Mouse (Mus musculus) left cerebral cortex, adult 9 months (tissue): ENCODE results near the gene Adgrl3.

ENCODE experiments used
- DNase-seq, 2 experiments: peaks; one replicate each; pipeline ENCODE4 v3.0.0; 2022; ENCODE audit warnings: low spot score in 2 of 2

The Adgrl3 gene

DNA sequence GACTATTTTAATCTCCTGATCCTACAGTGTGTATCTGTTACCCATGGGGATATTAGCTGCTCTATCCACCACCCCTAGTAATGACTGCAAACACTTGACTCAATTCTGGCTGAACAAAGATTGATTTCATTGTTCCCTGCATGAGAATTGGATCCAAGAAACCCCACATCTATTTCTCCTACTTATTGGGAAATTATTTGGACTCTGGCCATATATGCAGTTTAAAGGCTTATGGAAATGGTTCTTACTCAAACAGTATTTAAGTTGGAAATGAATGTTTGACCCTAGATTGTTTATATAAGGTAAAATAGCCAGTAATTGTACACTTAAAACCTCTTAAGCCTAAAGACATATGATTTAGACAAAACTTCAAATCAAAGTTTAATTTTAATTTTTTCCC is 207.3 kb downstream of the Adgrl3 start:
- no peak for DNase-seq

- DNase-seq = no peak
These were observed 228.8 kb downstream of the Adgrl3 start for GRCm38 (mm10) chr5:81248724-81249123.

GRCm38 (mm10) chr5:81256091-81256490 is 236.2 kb downstream of the Adgrl3 start:
- DNase-seq = peak in 1 of 2 experiments; percentile 33

- DNase-seq = no peak
These were observed 249.8 kb downstream of the Adgrl3 start for GRCm38 (mm10) chr5:81269689-81270088.

GRCm38 (mm10) chr5:81275346-81276047 is 255.6 kb downstream of the Adgrl3 start:
- no peak for DNase-seq

DNA sequence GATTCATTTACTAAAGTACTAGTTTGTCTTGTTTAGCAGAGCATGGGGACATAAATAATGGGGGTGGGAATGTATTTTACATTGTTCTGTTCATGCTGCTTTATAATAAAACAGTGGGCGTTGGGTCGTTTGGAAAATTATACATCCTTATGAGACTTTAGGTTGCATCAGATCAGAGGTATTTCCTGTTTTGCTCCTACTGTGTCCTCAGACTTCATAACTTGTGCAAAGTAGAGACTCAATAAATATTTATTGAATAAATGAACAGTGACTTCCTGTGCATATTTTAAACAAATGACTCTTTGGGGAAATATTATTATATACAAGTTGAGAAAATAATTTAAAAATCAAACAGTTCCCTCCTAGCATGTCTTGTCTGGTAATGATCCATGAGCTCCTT is 259.3 kb downstream of the Adgrl3 start:
- no peak for DNase-seq

DNA sequence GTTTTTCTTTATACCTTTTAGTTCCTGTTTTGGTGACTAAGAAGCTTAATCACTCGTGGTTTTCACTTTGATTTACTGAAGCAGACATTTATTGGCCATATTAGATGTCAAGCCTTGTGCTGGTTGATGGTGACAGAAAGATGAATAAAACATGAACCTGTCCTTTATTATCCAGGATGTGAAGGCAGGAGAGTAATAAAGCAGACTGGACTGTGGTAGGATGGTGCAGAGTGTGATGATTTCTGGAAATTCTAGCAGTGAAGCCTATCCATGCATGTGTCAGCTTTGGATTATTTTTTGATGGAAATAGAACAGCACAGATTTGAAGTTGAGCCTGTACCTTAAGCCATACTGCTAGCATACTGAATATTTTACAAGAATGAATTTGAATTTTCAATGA is 265.7 kb downstream of the Adgrl3 start:
- DNase-seq = no peak

DNA sequence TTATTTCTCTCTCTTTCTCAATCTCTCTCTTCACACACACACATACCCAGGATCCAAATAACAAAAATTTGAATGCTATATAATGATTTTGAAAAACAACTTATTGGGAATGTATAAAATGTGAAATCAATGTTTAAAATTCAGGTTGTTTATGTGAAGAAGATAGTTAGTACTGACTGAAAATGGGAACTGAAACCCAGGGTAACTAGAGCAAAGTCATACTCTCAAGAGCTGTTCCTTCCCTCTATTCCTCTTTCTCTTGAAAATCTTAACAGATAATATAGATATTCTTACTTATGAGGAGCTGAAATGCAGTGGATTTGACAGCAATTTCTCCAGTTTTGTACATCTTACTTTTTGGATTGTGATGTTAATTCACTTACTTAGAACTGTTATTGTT is 281.9 kb downstream of the Adgrl3 start:
- DNase-seq = no peak

DNA sequence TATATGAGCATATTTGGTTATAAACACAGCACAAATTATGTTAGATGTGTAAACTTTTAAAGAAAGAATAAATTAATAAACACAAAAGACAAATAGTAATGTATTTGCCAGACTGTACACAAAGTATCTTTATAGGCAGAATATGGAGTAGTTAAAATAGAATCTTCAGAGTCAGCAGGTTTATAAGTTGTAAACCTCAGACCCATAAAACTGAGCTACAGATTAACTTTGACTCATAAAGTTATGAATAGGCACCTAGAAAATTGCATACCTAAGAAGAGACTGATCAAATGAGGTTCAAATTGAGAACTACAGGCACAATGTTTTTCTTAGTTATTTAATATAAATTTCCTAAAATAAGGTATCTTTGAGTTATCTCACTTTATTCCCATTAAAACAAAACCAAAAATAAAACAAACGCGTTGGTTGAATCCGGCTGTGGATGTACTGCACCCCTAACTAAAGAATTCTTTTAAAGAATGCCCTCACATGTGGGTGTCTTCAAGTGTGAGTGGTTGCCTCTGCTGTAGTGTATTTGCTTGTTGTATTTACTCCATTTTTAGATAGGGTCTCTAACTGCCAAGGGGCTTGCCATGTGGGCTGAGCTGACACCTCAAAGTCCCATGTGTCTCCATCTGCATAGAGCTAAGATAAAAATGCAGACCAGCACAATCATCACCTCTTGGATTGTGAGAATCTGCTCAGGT is 297.6 kb downstream of the Adgrl3 start:
- DNase-seq = no peak

DNA sequence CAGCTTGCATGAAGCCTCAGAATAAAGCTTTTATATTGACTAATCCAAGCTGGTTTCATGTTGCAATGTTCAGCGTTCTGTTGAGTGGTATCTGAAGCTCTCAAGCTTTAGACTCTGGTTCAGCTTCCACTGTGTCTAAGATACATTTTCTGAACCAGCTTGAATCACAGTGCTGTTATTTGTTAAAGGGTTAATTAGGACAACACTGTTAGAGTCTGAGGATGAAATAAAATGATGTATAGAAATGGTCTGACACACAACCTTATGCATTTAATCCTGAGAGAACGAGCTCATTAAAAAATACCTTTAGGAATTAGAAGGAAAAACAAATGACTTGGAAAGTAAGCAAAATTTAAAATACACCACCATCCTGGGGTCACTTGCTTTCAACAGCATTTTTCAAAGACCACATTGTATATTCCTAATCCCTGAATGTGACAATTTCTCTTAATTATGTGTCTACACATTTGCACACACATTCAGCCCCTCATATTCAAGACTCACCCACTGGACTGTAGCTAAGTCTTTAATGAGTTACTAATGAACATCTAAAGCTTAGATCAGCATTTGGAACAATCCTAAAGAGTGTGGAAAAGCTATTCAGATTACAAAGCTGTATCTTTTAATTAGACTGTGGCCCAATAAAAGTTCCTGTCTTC is 301.5 kb downstream of the Adgrl3 start:
- DNase-seq = no peak

DNA sequence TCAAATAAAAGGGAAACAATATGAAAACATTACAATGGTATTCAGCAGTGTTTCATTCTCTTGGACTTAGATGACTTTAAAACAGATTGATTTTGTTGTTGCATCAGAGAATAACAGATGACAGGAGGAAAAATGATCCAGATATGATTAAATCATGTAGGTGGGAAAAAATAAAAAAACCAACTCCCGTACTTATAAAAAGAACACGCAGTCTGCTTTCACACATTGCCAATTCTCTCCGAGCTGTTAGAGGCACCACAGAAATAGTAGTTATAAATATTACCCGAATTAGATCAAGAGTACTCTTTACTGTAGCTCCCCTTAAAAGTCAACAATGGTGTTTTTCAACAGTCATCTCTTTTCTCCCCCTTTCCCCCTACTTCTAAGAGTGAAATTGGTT is 302.1 kb downstream of the Adgrl3 start:
- DNase-seq = no peak

- DNase-seq = no peak
These were observed 307.0 kb downstream of the Adgrl3 start for GRCm38 (mm10) chr5:81326916-81327315.

GRCm38 (mm10) chr5:81327392-81327791 is 307.5 kb downstream of the Adgrl3 start:
- DNase-seq = no peak

- DNase-seq = no peak
These were observed 309.6 kb downstream of the Adgrl3 start for GRCm38 (mm10) chr5:81329571-81329971.

GRCm38 (mm10) chr5:81344330-81344729 is 324.4 kb downstream of the Adgrl3 start:
- DNase-seq = no peak

DNA sequence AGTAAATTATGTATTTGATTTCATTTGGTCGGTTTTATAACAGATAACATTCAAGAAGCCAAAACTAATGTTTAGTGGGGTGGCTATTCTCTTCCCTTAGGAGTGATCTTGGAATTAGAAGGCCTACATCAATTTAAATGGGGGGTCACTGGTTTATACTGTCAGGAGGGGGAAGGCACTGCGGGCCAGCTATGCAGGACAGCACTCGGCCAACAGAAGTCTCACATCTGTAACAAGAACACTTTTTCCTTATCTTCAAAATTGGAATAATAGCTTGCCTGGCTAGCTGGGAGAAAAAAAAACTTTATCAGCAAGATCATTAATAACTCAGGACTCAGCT is 325.1 kb downstream of the Adgrl3 start:
- DNase-seq = no peak

- no peak for DNase-seq
These were observed 325.6 kb downstream of the Adgrl3 start for GRCm38 (mm10) chr5:81345436-81346131.

DNA sequence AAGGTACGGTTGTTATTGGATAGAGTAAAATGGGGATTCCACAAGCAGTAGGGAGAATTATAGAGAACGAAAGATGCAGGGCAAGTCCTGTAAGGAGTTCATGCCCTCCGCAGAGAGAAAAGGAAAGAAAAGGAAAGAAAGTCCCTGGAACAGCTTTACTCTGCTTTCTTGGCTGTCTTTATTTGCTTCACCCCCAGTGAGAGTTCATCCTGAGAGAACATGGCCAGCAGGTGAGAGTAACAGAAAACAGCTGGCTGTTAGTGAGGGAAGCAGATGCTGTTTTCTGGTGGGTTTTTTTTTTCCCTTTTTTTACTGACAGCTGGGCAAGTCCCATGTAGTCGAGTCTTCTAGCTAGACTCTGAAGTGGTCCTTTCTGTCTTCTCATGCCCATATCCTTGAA is 327.6 kb downstream of the Adgrl3 start:
- DNase-seq = no peak

GRCm38 (mm10) chr5:81359560-81359959 is 339.6 kb downstream of the Adgrl3 start:
- DNase-seq = no peak

GRCm38 (mm10) chr5:81364198-81364643 is 344.3 kb downstream of the Adgrl3 start:
- no peak for DNase-seq

GRCm38 (mm10) chr5:81365250-81365649 is 345.3 kb downstream of the Adgrl3 start:
- DNase-seq = no peak

GRCm38 (mm10) chr5:81370126-81370850 is 350.4 kb downstream of the Adgrl3 start:
- no peak for DNase-seq
